Mouse (Mus musculus): ENCODE measurements around the gene Mrpl9. TPM values are rescaled to one million over a fixed set of nuclear protein-coding genes. Genes with fewer than 3 reads are reported as not detected.

Mrpl9 gene
- polyA plus RNA-seq (2012; rRNA removed; ENCODE audit: low replicate concordance) = 23.7 and 27.7 TPM in 2 replicates

GRCm38 (mm10) chr3:94442951-94443596 lies at the start of gene Mrpl9:
Gene Mrpl9, plus strand, starts transcription at chr3:94443318.

GRCm38 (mm10) chr3:94398217-94398616 lies 44.9 kb upstream of the Mrpl9 start, which contains the start of gene Lingo4:
Gene Lingo4, plus strand, starts transcription at chr3:94398517.

GRCm38 (mm10) chr3:94413031-94413679 lies 30.0 kb upstream of the Mrpl9 start, which contains the start of gene Tdrkh:
Gene Tdrkh, plus strand, starts transcription at chr3:94413273.

GRCm38 (mm10) chr3:94443597-94443964 lies 463 bp downstream of the Mrpl9 start, which contains the start of gene Oaz3:
Gene Oaz3, minus strand, starts transcription at chr3:94443915.

GRCm38 (mm10) chr3:94477981-94478422 lies 34.9 kb downstream of the Mrpl9 start, which contains the start of gene Celf3:
Gene Celf3, plus strand, starts transcription at chr3:94478295.

GRCm38 (mm10) chr3:94480291-94480884 lies 37.3 kb downstream of the Mrpl9 start, which contains the start of gene Riiad1:
Gene Riiad1, minus strand, starts transcription at chr3:94480341.

Other genes with a start within 250 kb of the Mrpl9 start
- not detected in 2 replicates for gene Gm5286, start 246.6 kb upstream of the Mrpl9 start, polyA plus RNA-seq (2012; rRNA removed; ENCODE audit: low replicate concordance)
- not detected in 2 replicates for gene Gm4778, start 179.3 kb upstream of the Mrpl9 start, polyA plus RNA-seq (2012; rRNA removed; ENCODE audit: low replicate concordance)
- 0.80 and 2.6 TPM in 2 replicates for gene Them4, start 133.2 kb upstream of the Mrpl9 start, polyA plus RNA-seq (2012; rRNA removed; ENCODE audit: low replicate concordance)
- gene Them5, start 101.2 kb upstream of the Mrpl9 start, polyA plus RNA-seq (2012; rRNA removed; ENCODE audit: low replicate concordance) = 0.13 and 1.8 TPM in 2 replicates
- 1.1 and 4.3 TPM in 2 replicates for gene C2cd4d, start 80.9 kb upstream of the Mrpl9 start, polyA plus RNA-seq (2012; rRNA removed; ENCODE audit: low replicate concordance)
- 20.3 and 32.9 TPM in 2 replicates for gene Rorc, start 70.5 kb upstream of the Mrpl9 start, polyA plus RNA-seq (2012; rRNA removed; ENCODE audit: low replicate concordance)
- gene Lingo4, start 44.8 kb upstream of the Mrpl9 start, polyA plus RNA-seq (2012; rRNA removed; ENCODE audit: low replicate concordance) = 0.53 and 1.1 TPM in 2 replicates
- 0.25 and 1.6 TPM in 2 replicates for gene Tdrkh, start 30.0 kb upstream of the Mrpl9 start, polyA plus RNA-seq (2012; rRNA removed; ENCODE audit: low replicate concordance)
- not detected in 2 replicates for gene Oaz3, start 597 bp downstream of the Mrpl9 start, polyA plus RNA-seq (2012; rRNA removed; ENCODE audit: low replicate concordance)
- gene Celf3, start 35.0 kb downstream of the Mrpl9 start, polyA plus RNA-seq (2012; rRNA removed; ENCODE audit: low replicate concordance) = 0.04 and 0.27 TPM in 2 replicates
- 0.45 TPM in 1 of 2 replicates, not detected in the other for gene Riiad1, start 37.0 kb downstream of the Mrpl9 start, polyA plus RNA-seq (2012; rRNA removed; ENCODE audit: low replicate concordance)
- gene Snx27, start 139.4 kb downstream of the Mrpl9 start, polyA plus RNA-seq (2012; rRNA removed; ENCODE audit: low replicate concordance) = 6.6 and 12.5 TPM in 2 replicates
- not detected in 2 replicates for gene Gm10972, start 199.8 kb downstream of the Mrpl9 start, polyA plus RNA-seq (2012; rRNA removed; ENCODE audit: low replicate concordance)
- 5.7 and 10.6 TPM in 2 replicates for gene Tuft1, start 215.6 kb downstream of the Mrpl9 start, polyA plus RNA-seq (2012; rRNA removed; ENCODE audit: low replicate concordance)